Mouse (Mus musculus) frontal cortex, adult (tissue): ENCODE measurements around the gene Kdm2b.
A peak's percentile ranks its signal among the peaks of the same experiment; 100 is the strongest.

Source experiments
- ATAC-seq: cut with Nextera tagmentation; 2 replicates; pipeline ENCODE4 v1.9.2; 2017; ENCODE audit warnings: mild to moderate bottlenecking, moderate library complexity, mixed read lengths; ENCODE audit not compliant: low TSS enrichment

Kdm2b gene

DNA sequence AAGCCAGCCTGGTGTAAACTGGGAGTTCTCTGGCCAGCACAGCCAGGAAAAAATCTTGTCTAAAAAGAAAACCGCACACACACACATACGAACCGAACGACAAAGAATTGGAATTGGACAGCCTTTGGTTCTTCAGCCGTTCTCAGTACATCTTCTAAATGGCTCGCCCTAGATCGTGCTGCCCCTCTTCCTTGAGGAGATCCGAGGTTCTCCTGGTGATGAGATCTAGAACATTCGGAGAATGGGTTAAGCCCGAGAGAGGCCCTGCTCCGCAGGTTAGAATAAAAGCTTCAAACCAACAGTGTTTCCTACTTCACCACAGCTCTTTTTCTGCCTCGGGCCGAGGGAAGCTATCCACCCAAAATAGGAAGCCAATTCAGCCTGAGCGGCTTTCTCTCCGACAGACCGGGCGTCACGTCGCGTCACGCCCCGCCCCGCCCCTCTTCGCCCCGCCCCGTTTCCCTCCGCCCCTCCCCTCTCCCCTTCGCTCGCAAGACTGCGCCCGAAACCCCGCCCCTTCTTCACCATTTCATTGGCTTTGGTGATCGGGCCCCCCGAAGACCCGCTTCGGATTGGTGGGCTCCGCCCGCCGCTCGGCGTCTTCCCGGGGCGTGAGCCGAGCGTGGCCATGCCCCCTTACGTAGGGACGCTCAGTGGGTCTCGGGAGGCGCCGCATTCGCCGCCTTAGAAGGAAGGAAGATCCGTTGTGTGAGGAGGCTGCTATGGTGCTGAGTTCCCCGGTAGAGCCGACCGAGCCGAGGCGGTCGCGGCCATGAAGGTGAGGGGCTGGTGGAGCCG lies 139.9 kb downstream of the Kdm2b start, which contains the start of gene Rnf34:
TSS of gene Rnf34 (plus strand) at position 528 of the 798 bp plus-strand sequence.
- ATAC-seq: peak; percentile 99

DNA sequence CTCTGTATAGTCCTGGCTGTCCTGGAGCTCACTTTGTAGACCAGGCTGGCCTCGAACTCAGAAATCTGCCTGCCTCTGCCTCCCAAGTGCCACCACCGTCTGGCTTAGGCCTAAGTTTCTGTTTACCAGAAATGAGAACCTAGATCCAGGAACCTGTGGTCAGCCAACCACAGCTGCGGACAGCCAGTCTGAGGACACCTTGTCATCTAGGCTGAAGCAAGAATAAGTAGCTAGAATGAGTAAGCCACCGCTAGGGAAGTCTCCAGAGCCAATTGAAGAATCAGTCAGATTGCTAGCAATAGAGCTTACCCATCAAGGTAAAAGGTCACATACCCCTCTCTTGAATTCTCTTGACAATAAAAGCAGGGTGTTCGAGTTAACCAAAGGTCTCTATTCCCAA lies 145.8 kb downstream of the Kdm2b start:
- ATAC-seq: no peak

DNA sequence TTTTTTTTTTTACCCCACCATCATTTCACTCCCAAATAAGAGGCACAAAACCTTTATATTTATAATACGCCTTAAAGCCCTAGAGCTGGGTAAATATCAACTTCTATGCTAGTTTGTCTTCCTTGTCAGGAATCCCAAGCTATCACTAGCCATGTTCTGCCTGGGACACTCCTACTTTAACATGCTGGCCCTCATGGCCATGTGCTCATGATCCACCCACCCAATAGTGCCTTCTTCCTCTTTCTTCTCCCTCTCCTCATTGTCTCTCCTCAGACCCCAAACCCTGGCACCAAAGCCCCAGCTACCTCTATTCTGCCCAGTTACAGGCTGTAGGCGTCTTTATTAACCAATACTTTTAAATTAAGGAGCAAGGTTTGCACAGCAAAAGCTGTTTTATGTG lies 148.5 kb downstream of the Kdm2b start:
- ATAC-seq: no peak

DNA sequence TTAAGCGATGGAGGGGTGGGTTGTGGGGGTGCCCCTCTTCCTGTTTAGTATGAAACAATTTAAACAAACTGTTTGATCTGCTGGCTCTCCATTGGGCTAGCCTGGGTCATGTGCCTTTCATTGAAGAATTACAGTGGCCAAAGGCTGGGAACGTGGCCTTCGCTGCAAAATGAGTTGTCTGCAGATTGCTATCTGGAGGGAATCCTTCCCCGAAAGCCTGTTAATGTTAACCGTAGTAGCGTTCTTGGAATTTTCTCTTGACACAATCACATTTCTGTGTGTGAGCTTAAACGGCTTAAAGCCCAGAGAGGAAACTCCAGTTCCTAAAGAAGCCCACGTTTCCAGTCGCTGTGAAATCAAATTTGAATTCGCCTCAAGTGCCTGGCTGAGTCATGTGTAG lies 156.6 kb downstream of the Kdm2b start:
- ATAC-seq: no peak

DNA sequence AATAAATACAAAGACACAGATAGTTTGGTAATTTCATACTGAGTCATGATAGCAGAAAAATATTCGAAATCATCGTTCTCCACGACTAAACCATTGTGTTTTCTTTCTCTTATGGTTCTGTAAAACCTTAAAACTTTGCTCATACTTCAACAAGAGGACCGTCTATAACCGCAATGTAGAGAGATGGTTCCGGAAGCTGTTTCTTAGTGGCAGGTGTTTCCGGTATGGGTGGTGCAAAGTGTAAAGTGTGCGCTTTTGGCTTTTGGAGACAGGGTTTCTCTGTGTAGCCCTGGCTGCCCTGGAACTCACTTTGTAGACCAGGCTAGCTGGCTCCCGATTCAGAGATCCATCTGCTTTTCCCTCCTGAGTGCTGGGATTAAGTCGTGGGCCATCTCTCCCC lies 157.1 kb downstream of the Kdm2b start:
- no peak for ATAC-seq

DNA sequence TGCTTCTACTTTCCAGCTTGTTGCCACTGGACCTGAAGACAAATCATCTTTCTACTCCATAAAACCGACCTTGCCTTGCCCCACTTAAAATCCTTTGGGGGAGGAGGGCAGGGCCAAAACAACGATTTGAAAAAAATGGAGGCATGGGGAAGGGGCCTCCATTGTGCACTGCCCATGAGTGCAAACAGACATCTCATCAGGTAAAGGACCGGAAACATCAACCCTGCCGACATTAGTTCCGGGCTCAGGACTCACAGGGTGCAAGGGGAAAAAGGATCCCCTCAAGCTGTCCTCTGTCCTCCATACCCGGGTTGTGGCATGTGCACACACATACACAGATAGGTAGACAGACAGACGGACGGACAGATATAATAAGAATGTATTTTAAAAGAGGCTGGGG lies 164.5 kb downstream of the Kdm2b start:
- ATAC-seq: no peak

DNA sequence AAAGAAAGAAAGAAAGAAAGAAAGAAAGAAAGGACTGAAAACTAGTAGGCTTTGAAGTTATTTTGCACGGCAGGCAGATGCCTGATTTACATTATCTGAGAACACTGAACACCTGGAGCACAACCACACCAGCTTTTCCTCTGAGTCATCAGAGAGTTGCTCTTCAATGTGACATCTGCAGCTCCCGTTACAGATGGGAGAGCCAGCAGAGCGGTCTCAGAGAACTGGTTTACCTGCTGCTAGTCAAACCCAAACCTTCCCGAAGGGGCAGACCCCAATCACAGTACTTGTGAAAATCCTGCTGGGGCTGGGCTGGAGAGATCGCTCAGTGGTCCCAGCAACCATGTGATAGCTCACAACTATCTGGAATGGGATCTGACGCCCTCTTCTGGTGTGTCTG lies 165.2 kb downstream of the Kdm2b start:
- ATAC-seq: no peak

DNA sequence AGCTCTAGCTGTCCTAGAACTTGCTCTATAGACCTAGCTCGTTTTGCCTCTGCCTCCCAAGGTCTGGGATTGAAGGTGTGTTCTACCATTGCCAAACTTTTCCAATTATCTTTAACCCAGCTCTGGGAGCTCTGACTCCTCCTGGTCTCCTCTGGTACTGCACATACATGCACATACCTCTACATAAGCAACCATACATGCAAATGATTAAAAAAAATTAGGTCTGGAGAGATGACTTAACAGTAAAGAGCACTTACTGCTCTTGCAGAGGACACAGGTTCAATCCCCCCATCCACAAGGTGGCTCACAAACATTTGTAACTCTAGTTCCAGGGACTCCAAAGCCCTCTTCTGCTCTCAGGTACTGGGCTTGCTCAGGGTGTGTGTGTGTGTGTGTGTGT lies 165.6 kb downstream of the Kdm2b start:
- ATAC-seq: no peak

DNA sequence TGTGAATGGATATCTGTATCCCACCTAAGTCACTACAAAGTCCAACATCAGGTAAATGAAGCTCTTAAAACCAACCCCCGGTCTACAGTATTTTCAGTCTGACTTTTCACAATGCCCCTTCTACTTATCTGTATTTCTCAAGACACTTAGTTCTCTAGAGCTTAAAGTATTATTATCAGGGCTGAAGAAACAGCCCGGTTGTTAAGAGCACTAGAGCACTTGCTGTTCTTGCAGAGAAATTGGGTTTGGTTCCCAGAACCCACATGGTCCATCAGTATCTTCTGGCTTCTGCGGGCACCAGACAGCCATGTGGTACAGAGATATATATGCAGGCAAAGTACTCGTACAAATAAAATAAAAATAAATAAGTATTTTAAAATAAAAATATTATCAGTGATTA lies 167.2 kb downstream of the Kdm2b start:
- no peak for ATAC-seq

DNA sequence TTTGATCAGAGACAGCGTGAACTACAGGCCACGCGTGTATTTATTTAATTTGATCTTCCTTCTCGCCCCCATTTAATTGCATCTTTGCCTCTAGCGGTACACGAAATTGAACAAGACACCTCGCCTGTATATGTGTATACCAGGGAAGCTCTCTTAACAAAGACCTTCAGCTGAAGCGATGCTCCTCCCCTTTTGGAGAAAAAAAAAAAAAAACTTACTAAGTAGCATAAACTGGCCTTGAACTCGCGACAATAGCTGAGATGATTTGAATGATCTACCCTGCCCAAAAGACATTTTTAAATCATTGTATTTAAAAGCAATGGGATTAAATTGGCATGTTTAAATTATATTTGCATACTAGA lies 168.1 kb downstream of the Kdm2b start:
- ATAC-seq: peak; percentile 53

DNA sequence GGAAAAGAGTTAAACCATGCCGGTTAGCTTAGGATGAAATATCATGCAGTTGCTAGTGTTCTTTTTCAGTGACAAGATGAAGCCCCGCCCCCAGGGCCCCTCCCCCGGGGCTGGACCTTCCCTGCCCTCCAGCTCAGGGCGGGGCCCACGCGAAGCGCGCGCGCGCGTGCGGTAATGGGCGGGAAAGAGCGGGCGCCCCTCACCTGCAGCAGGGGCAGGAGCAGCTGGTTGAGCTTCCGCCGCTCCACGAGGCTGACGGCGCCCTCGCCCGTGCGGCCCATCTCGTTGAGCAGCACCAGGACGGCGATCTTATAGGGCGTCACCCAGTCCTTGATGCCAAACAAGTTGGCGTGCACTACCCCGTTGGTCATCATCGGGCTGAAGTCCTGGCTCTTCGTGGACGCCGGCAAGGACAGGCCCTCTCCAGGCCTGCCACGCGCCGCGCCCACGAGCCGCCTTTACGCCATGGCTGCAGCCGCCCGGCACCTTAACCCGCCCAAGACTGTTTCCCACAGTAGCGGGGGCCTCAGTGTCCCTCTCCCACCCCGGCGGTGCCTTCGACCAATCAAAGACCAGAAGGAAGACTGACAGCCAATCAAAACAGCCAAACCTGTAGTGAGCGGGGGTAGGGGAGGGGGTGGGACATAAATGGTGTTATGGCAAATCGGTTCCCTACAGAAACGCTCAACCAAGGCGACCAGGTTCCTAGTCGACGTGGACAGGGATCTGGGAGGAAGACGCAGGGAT lies 168.7 kb downstream of the Kdm2b start, which contains the start of gene Anapc5:
TSS of gene Anapc5 (minus strand) at position 563 of the 747 bp plus-strand sequence.
- peak; percentile 99 for ATAC-seq
